Mouse (Mus musculus) midbrain, postnatal 0 days (tissue): ENCODE results near the gene Pcbp3. TPM values are rescaled to one million over a fixed set of nuclear protein-coding genes. Genes with fewer than 3 reads are reported as not detected.
"Not testable (repeated sequence)": the region's sequence is repeated elsewhere in the genome, so short reads cannot be mapped to it uniquely, and the experiment has no call there.

Experiments used
- ATAC-seq: fragments of 200-750 bp; cut with Nextera tagmentation; 2 replicates; pipeline ENCODE4 v1.8.0; 2017; ENCODE audit warnings: moderate number of reproducible peaks, mild to moderate bottlenecking, moderate TSS enrichment, moderate library complexity; ENCODE audit not compliant: low FRiP score
- DNase-seq: peaks from one replicate; pipeline ENCODE4 v3.0.0-alpha.2; 2015; ENCODE audit warnings: low spot score
- H3K27ac ChIP-seq: fragments of 300-500 bp; sonication (generic); 2 replicates; pipeline ENCODE4 v1.5.1; 2014; ENCODE audit warnings: low read depth, mild to moderate bottlenecking, low read length, mixed read lengths
- H3K27me3 ChIP-seq: fragments of 300-500 bp; sonication (generic); 2 replicates; pipeline ENCODE4 v1.6.1; 2014; ENCODE audit warnings: low read length, control low read depth, mixed read lengths; ENCODE audit not compliant: insufficient read depth
- H3K36me3 ChIP-seq: fragments of 300-500 bp; sonication (generic); 2 replicates; pipeline ENCODE4 v1.6.1; 2014; ENCODE audit warnings: low read length, control low read depth, mixed read lengths; ENCODE audit not compliant: insufficient read depth
- H3K4me1 ChIP-seq: fragments of 300-500 bp; sonication (generic); 2 replicates; pipeline ENCODE4 v1.6.1; 2014; ENCODE audit warnings: mild to moderate bottlenecking, control low read depth, antibody characterized with exemption, low read length, mixed read lengths; ENCODE audit not compliant: insufficient read depth
- H3K4me2 ChIP-seq: fragments of 300-500 bp; sonication (generic); 2 replicates; pipeline ENCODE4 v1.6.1; 2014; ENCODE audit warnings: low read depth, mild to moderate bottlenecking, low read length, mixed read lengths; ENCODE audit not compliant: poor library complexity, severe bottlenecking
- H3K4me3 ChIP-seq: fragments of 300-500 bp; sonication (generic); 2 replicates; pipeline ENCODE4 v1.5.1; 2014; ENCODE audit warnings: low read depth, mild to moderate bottlenecking, low read length, moderate library complexity
- H3K9ac ChIP-seq: fragments of 300-500 bp; sonication (generic); replicated peaks from 2 replicates; pipeline ENCODE4 v1.6.1; 2014; ENCODE audit warnings: mild to moderate bottlenecking, low read length, moderate library complexity, mixed read lengths; ENCODE audit not compliant: poor library complexity, severe bottlenecking
- H3K9me3 ChIP-seq: fragments of 300-500 bp; sonication (generic); 2 replicates; pipeline ENCODE4 v1.6.1; 2016; ENCODE audit warnings: low read length, control low read depth
- CTCF ChIP-seq: IDR thresholded peaks from 2 replicates; pipeline ENCODE4 v1.5.1; 2016; ENCODE audit warnings: antibody characterized with exemption, mild to moderate bottlenecking
- WGBS: fragments of 180-500 bp; shearing (Covaris S2); extraction: QIAGEN DNeasy Blood & Tissue Kit; methylation state at CpG from one replicate; pipeline ENCODE4 v1.1.7; 2014; 5-methylcytosine and 5-hydroxymethylcytosine counted together
- polyA plus RNA-seq: library from polyadenylated mRNA; unstranded; fragments of >200 nt; fragmentation: Nextera tagmentation; extraction: Ambion mirVana; gene quantifications from 2 replicates; pipeline ENCODE4 v1.2.1, GENCODE M21; 2015
- total RNA-seq: library from RNA; depleted of rRNA; stranded (reverse); fragments of >200 nt; gene quantifications from 2 replicates; pipeline ENCODE4 v1.2.3, GENCODE M21; 2014

Pcbp3 gene
- total and polyA plus RNA-seq, 2 experiments from 2014 or later = 52.4 to 74.4 TPM

DNA sequence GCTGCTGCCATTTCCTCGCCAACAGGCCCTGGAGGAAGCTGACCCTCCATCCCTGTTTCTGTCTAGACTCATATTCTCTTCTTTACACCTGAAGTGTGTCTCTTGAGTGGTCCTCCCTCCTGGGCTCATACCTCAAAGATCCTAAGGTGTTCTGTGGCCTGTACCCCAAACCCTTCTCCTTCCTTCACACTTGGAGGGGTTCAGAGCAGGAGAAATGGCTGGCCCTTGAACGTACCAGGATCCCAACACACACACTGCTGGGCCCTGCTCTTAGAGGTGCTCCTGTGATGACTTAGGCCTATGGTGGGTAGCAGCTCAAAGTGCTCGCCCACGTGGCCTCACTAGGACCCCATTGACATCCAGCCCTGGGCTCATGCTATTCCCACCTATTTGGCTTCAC, 196.8 kb downstream of the Pcbp3 start:
- no peak overlapping the region for H3K4me2 ChIP-seq
- 0 out of 2 replicates have a peak, but pooled peaks cover 8% of the 10 kb centered on the region for H3K36me3 ChIP-seq
- H3K4me1 ChIP-seq = no peaks in the 10 kb centered on the region
- no peak overlapping the region for H3K4me3 ChIP-seq
- no peak overlapping the region for H3K9ac ChIP-seq
- H3K27ac ChIP-seq = no peak overlapping the region
- no peaks in the 10 kb centered on the region for H3K9me3 ChIP-seq
- ATAC-seq = no peak
- 100% methylated on average over 4 of the region's 4 CpGs for WGBS
- no peak for TF ChIP-seq CTCF
- H3K27me3 ChIP-seq = no peaks in the 10 kb centered on the region
- no peak for DNase-seq

GRCm38 (mm10) chr10:76763016-76763415, 198.7 kb downstream of the Pcbp3 start:
- H3K4me2 ChIP-seq = no peak overlapping the region
- no peaks in the 10 kb centered on the region for H3K9me3 ChIP-seq
- 0 out of 2 replicates have a peak, but pooled peaks cover 6% of the 10 kb centered on the region for H3K36me3 ChIP-seq
- H3K4me3 ChIP-seq = no peak overlapping the region
- DNase-seq = no peak
- no peak overlapping the region for H3K27ac ChIP-seq
- no peaks in the 10 kb centered on the region for H3K27me3 ChIP-seq
- ATAC-seq = no peak
- WGBS = 92% methylated on average over 12 of the region's 12 CpGs
- no peak overlapping the region for H3K9ac ChIP-seq
- H3K4me1 ChIP-seq = no peaks in the 10 kb centered on the region
- TF ChIP-seq CTCF = no peak

- 94% methylated on average over 7 of the region's 7 CpGs for WGBS
- Histone ChIP-seq H3K36me3 (0 out of 2 replicates have a peak, but pooled peaks cover 6% of the 10 kb centered on the region), H3K4me1 (no peaks in the 10 kb centered on the region), H3K4me2 (no peak overlapping the region), H3K4me3 (no peak overlapping the region), H3K27me3 (no peaks in the 10 kb centered on the region), H3K9me3 (no peaks in the 10 kb centered on the region), H3K27ac (no peak overlapping the region), H3K9ac (no peak overlapping the region)
- no peak for DNase-seq
- ATAC-seq = no peak
- no peak for TF ChIP-seq CTCF
Observed at GRCm38 (mm10) chr10:76762411-76762810, 199.3 kb downstream of the Pcbp3 start.

DNA sequence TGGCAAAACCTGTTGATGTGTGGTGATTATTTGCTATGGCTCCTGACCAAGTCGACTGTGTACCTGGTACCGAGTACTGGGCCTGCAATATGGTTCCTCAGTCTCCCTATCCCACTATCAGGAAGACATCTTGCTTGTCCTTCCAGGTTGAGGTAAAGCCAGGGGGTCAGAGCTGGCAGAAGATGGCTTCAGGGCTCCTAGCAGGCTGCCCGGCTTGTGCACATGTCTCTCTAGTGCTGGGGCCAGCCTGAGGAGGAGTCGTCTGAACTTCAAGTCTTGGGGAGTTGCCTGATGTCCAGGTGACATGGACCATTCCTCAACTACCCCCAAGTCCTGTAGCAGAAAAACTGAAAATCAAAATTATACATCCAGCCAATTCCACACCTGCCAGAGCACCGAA, 201.8 kb downstream of the Pcbp3 start:
- H3K9ac ChIP-seq = no peak overlapping the region
- DNase-seq (no peak), ATAC-seq (no peak)
- no peak overlapping the region for H3K4me2 ChIP-seq
- H3K9me3 ChIP-seq = no peaks in the 10 kb centered on the region
- no peak overlapping the region for H3K27ac ChIP-seq
- 0 out of 2 replicates have a peak, but pooled peaks cover 2% of the 10 kb centered on the region for H3K36me3 ChIP-seq
- no peak overlapping the region for H3K4me3 ChIP-seq
- 90% methylated on average over 5 of the region's 5 CpGs for WGBS
- H3K27me3 ChIP-seq = no peaks in the 10 kb centered on the region
- no peaks in the 10 kb centered on the region for H3K4me1 ChIP-seq
- TF ChIP-seq CTCF = no peak

GRCm38 (mm10) chr10:76753640-76754039, 208.0 kb downstream of the Pcbp3 start:
- ATAC-seq (no peak), DNase-seq (no peak)
- 96% methylated on average over 3 of the region's 3 CpGs for WGBS
- Histone ChIP-seq H3K36me3 (no peaks in the 10 kb centered on the region), H3K27ac (no peak overlapping the region), H3K9me3 (peaks cover 4% of the 10 kb centered on the region; the same call in 1 of the 2 replicates), H3K27me3 (no peaks in the 10 kb centered on the region), H3K9ac (no peak overlapping the region), H3K4me1 (no peaks in the 10 kb centered on the region), H3K4me2 (no peak overlapping the region), H3K4me3 (no peak overlapping the region)
- no peak for TF ChIP-seq CTCF

DNA sequence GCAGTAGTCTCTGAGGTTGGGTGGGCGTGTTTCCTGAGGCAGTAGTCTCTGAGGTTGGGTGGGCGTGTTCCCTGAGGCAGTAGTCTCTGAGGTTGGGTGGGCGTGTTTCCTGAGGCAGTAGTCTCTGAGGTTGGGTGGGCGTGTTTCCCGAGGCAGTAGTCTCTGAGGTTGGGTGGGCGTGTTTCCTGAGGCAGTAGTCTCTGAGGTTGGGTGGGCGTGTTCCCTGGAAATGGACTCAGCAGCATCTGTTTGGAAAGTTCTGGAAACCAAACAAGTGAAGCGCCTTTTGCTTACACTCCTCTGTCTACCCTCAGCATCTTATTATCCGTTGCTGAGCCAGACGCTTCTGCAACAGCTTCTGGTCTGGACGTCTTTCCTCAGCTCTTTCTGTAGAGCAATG, 217.4 kb downstream of the Pcbp3 start:
- 62% methylated on average over 11 of the region's 11 CpGs for WGBS

More for the DNA sequence above, 217.4 kb downstream of the Pcbp3 start:
- H3K27ac ChIP-seq, ATAC-seq, H3K4me2 ChIP-seq, H3K27me3 ChIP-seq, DNase-seq, H3K36me3 ChIP-seq, H3K9ac ChIP-seq, H3K4me3 ChIP-seq, H3K4me1 ChIP-seq, H3K9me3 ChIP-seq: not testable (repeated sequence)
